Mouse (Mus musculus) thymus, adult 2 months (tissue): ENCODE data around the gene Pnliprp2.

Source experiments
- CTCF ChIP-seq: fragments of 200-500 bp; IDR thresholded peaks from 2 replicates; pipeline ENCODE4 v1.5.1; 2012; ENCODE audit warnings: mild to moderate bottlenecking, control low read depth, low read length, moderate library complexity, borderline replicate concordance; ENCODE audit not compliant: control insufficient read depth, poor library complexity, insufficient read depth; ENCODE audit errors: extremely low read depth
- POLR2A ChIP-seq: fragments of 200-500 bp; IDR thresholded peaks from 2 replicates; pipeline ENCODE4 v1.6.1; 2012; ENCODE audit warnings: mild to moderate bottlenecking, low read length, control low read depth, moderate library complexity; ENCODE audit not compliant: control insufficient read depth, poor library complexity, insufficient read depth; ENCODE audit errors: extremely low read depth

GRCm38 (mm10) chr19:58720439-58720838, 39.1 kb upstream of the Pnliprp2 start:
- no peak for TF ChIP-seq POLR2A
- TF ChIP-seq CTCF = no peak
